Mouse (Mus musculus) heart, adult 8-10 months (tissue): ENCODE measurements around the gene Ephb1. TPM values are rescaled to one million over a fixed set of nuclear protein-coding genes. Genes with fewer than 3 reads are reported as not detected.

ENCODE experiments used
- DNase-seq: peaks from one replicate; pipeline ENCODE4 v3.0.0; 2022; ENCODE audit warnings: low spot score
- total RNA-seq, 4 experiments: library from RNA; stranded (reverse); gene quantifications; 2 replicates each; pipeline ENCODE4 v1.2.4; 2022

Gene Ephb1
- total RNA-seq, 4 experiments from 2014 or later: 21.2 to 26.3 (median 24.3) TPM

GRCm38 (mm10) chr9:101994086-101994485, 360.4 kb downstream of the Ephb1 start:
- no peak for DNase-seq

GRCm38 (mm10) chr9:101990836-101991235, 363.7 kb downstream of the Ephb1 start:
- DNase-seq: no peak

GRCm38 (mm10) chr9:101990032-101990431, 364.5 kb downstream of the Ephb1 start:
- no peak for DNase-seq

- DNase-seq: no peak
Observed at GRCm38 (mm10) chr9:101986910-101987309, 367.6 kb downstream of the Ephb1 start.

- no peak for DNase-seq
Observed at GRCm38 (mm10) chr9:101982378-101982777, 372.1 kb downstream of the Ephb1 start.

- DNase-seq: no peak
Observed at GRCm38 (mm10) chr9:101981161-101981560, 373.3 kb downstream of the Ephb1 start.

GRCm38 (mm10) chr9:101976884-101977465, 377.5 kb downstream of the Ephb1 start:
- DNase-seq: no peak

- no peak for DNase-seq
Observed at GRCm38 (mm10) chr9:101972314-101972713, 382.2 kb downstream of the Ephb1 start.

GRCm38 (mm10) chr9:101971806-101972205, 382.7 kb downstream of the Ephb1 start:
- peak; percentile 6 for DNase-seq

GRCm38 (mm10) chr9:101956228-101956627, 398.3 kb downstream of the Ephb1 start:
- DNase-seq: no peak

- no peak for DNase-seq
Observed at GRCm38 (mm10) chr9:101954529-101954928, 400.0 kb downstream of the Ephb1 start.

GRCm38 (mm10) chr9:101950101-101950500, 404.4 kb downstream of the Ephb1 start:
- DNase-seq: no peak

GRCm38 (mm10) chr9:101945814-101946213, 408.7 kb downstream of the Ephb1 start:
- DNase-seq: no peak

- no peak for DNase-seq
Observed at GRCm38 (mm10) chr9:101945326-101945725, 409.2 kb downstream of the Ephb1 start.

GRCm38 (mm10) chr9:101942058-101942669, 412.3 kb downstream of the Ephb1 start:
- no peak for DNase-seq

GRCm38 (mm10) chr9:101940182-101940581, 414.3 kb downstream of the Ephb1 start:
- DNase-seq: no peak

GRCm38 (mm10) chr9:101939006-101939405, 415.5 kb downstream of the Ephb1 start:
- no peak for DNase-seq

GRCm38 (mm10) chr9:101938066-101938465, 416.4 kb downstream of the Ephb1 start:
- DNase-seq: no peak

- DNase-seq: no peak
Observed at GRCm38 (mm10) chr9:101934887-101935286, 419.6 kb downstream of the Ephb1 start.

GRCm38 (mm10) chr9:101933946-101934573, 420.4 kb downstream of the Ephb1 start:
- DNase-seq: no peak

GRCm38 (mm10) chr9:101924829-101925228, 429.7 kb downstream of the Ephb1 start:
- no peak for DNase-seq

- DNase-seq: peak; percentile 9
Observed at GRCm38 (mm10) chr9:101922846-101923245, 431.6 kb downstream of the Ephb1 start.

GRCm38 (mm10) chr9:101919324-101919723, 435.2 kb downstream of the Ephb1 start:
- no peak for DNase-seq
